Mouse (Mus musculus): ENCODE results near the gene Tirap. TPM values are rescaled to one million over a fixed set of nuclear protein-coding genes. Genes with fewer than 3 reads are reported as not detected.

Tirap gene
- polyA plus RNA-seq (2015; fragmentation: Nextera tagmentation; extraction: Ambion mirVana) = 14.2 and 14.9 TPM in 2 replicates

GRCm38 (mm10) chr9:35199772-35200471 is at the start of gene Tirap, which contains the start of gene Srpr:
Gene Tirap, minus strand, starts transcription at chr9:35200291.
Gene Srpr, plus strand, starts transcription at chr9:35200175.
- Histone ChIP-seq H3K4me1 (ENCODE audit: control insufficient read depth, insufficient read depth, low read length) (0 out of 2 replicates have a peak, but pooled peaks cover 9% of the 10 kb centered on the region), H3K27ac (ENCODE audit: low read length) (peak within 1 kb of the TSS; percentile 53), H3K36me3 (ENCODE audit: control insufficient read depth, insufficient read depth, low read length) (no peaks in the 10 kb centered on the region; the same call in 1 of the 2 replicates), H3K27me3 (ENCODE audit: control insufficient read depth, insufficient read depth, low read length) (no peaks in the 10 kb centered on the region), H3K4me2 (ENCODE audit: low read depth, low read length) (peak within 1 kb of the TSS; percentile 63), H3K9ac (ENCODE audit: low read length) (peak within 1 kb of the TSS; percentile 77), H3K9me3 (replicated peaks; ENCODE audit: control insufficient read depth, low read length) (no peaks in the 10 kb centered on the region), H3K4me3 (replicated peaks; ENCODE audit: low read length) (peak within 1 kb of the TSS; percentile 58)
- under 1% methylated on average over 44 of the region's 44 CpGs for WGBS
- peak; percentile 93 for ATAC-seq (ENCODE audit: insufficient read depth, low FRiP score)

GRCm38 (mm10) chr9:35249476-35249875 is 49.4 kb upstream of the Tirap start:
- no peak for ATAC-seq (ENCODE audit: insufficient read depth, low FRiP score)
- no peak overlapping the region for H3K27ac ChIP-seq (ENCODE audit: low read length)
- no peaks in the 10 kb centered on the region for H3K27me3 ChIP-seq (ENCODE audit: control insufficient read depth, insufficient read depth, low read length)
- no peak overlapping the region for H3K4me2 ChIP-seq (ENCODE audit: low read depth, low read length)
- H3K9me3 ChIP-seq (replicated peaks; ENCODE audit: control insufficient read depth, low read length) = no peaks in the 10 kb centered on the region
- H3K9ac ChIP-seq (ENCODE audit: low read length) = no peak overlapping the region
- H3K4me1 ChIP-seq (ENCODE audit: control insufficient read depth, insufficient read depth, low read length) = 0 out of 2 replicates have a peak, but pooled peaks cover 2% of the 10 kb centered on the region
- no peak overlapping the region for H3K4me3 ChIP-seq (replicated peaks; ENCODE audit: low read length)
- no peaks in the 10 kb centered on the region for H3K36me3 ChIP-seq (ENCODE audit: control insufficient read depth, insufficient read depth, low read length)

- Histone ChIP-seq H3K9me3 (replicated peaks; ENCODE audit: control insufficient read depth, low read length) (no peaks in the 10 kb centered on the region), H3K27me3 (ENCODE audit: control insufficient read depth, insufficient read depth, low read length) (no peaks in the 10 kb centered on the region), H3K4me3 (replicated peaks; ENCODE audit: low read length) (no peak overlapping the region), H3K9ac (ENCODE audit: low read length) (no peak overlapping the region), H3K4me1 (ENCODE audit: control insufficient read depth, insufficient read depth, low read length) (0 out of 2 replicates have a peak, but pooled peaks cover 2% of the 10 kb centered on the region), H3K36me3 (ENCODE audit: control insufficient read depth, insufficient read depth, low read length) (no peaks in the 10 kb centered on the region), H3K4me2 (ENCODE audit: low read depth, low read length) (no peak overlapping the region), H3K27ac (ENCODE audit: low read length) (peak overlapping the region; percentile 23; the same call in 1 of the 2 replicates)
- 73% methylated on average over 2 of the region's 2 CpGs for WGBS
- ATAC-seq (ENCODE audit: insufficient read depth, low FRiP score) = no peak
Measured at GRCm38 (mm10) chr9:35247405-35247804, 47.3 kb upstream of the Tirap start.

DNA sequence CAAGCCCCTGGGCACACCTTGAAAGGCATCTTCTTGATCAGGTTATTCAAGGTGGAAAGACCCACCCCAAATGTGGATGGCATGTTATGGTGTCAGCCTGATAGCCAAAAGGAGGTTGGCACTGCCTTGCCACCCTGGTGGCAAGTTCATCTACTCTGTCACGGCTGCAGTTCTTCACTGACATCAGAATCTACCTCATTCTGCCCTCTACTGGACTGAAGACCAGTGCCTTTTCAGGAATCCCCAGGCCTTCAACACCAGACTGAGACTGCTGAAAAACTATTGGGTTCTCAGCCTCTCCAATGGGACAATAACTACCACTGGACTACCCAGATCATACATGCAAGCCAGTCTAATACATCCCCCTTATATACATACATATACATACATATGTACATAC is 39.6 kb upstream of the Tirap start:
- H3K27ac ChIP-seq (ENCODE audit: low read length) = no peak overlapping the region
- no peak overlapping the region for H3K4me3 ChIP-seq (replicated peaks; ENCODE audit: low read length)
- H3K36me3 ChIP-seq (ENCODE audit: control insufficient read depth, insufficient read depth, low read length) = no peaks in the 10 kb centered on the region
- H3K4me2 ChIP-seq (ENCODE audit: low read depth, low read length) = no peak overlapping the region
- no peaks in the 10 kb centered on the region for H3K9me3 ChIP-seq (replicated peaks; ENCODE audit: control insufficient read depth, low read length)
- 0 out of 2 replicates have a peak, but pooled peaks cover 3% of the 10 kb centered on the region for H3K4me1 ChIP-seq (ENCODE audit: control insufficient read depth, insufficient read depth, low read length)
- WGBS = 72% methylated on average over 1 of the region's 1 CpGs
- no peak for ATAC-seq (ENCODE audit: insufficient read depth, low FRiP score)
- H3K9ac ChIP-seq (ENCODE audit: low read length) = no peak overlapping the region
- H3K27me3 ChIP-seq (ENCODE audit: control insufficient read depth, insufficient read depth, low read length) = no peaks in the 10 kb centered on the region

GRCm38 (mm10) chr9:35238915-35239571 is 39.0 kb upstream of the Tirap start:
- Histone ChIP-seq H3K9me3 (replicated peaks; ENCODE audit: control insufficient read depth, low read length) (no peaks in the 10 kb centered on the region), H3K4me2 (ENCODE audit: low read depth, low read length) (no peak overlapping the region), H3K27me3 (ENCODE audit: control insufficient read depth, insufficient read depth, low read length) (no peaks in the 10 kb centered on the region), H3K4me1 (ENCODE audit: control insufficient read depth, insufficient read depth, low read length) (0 out of 2 replicates have a peak, but pooled peaks cover 3% of the 10 kb centered on the region), H3K36me3 (ENCODE audit: control insufficient read depth, insufficient read depth, low read length) (no peaks in the 10 kb centered on the region), H3K4me3 (replicated peaks; ENCODE audit: low read length) (no peak overlapping the region), H3K9ac (ENCODE audit: low read length) (no peak overlapping the region), H3K27ac (ENCODE audit: low read length) (no peak overlapping the region)
- WGBS = 64% methylated on average over 6 of the region's 6 CpGs
- ATAC-seq (ENCODE audit: insufficient read depth, low FRiP score) = no peak

- no peaks in the 10 kb centered on the region for H3K9me3 ChIP-seq (replicated peaks; ENCODE audit: control insufficient read depth, low read length)
- no peak overlapping the region for H3K9ac ChIP-seq (ENCODE audit: low read length)
- no peak overlapping the region for H3K4me2 ChIP-seq (ENCODE audit: low read depth, low read length)
- H3K4me3 ChIP-seq (replicated peaks; ENCODE audit: low read length) = no peak overlapping the region
- ATAC-seq (ENCODE audit: insufficient read depth, low FRiP score) = no peak
- H3K27ac ChIP-seq (ENCODE audit: low read length) = no peak overlapping the region
- H3K27me3 ChIP-seq (ENCODE audit: control insufficient read depth, insufficient read depth, low read length) = no peaks in the 10 kb centered on the region
- no peaks in the 10 kb centered on the region for H3K36me3 ChIP-seq (ENCODE audit: control insufficient read depth, insufficient read depth, low read length)
- 0 out of 2 replicates have a peak, but pooled peaks cover 3% of the 10 kb centered on the region for H3K4me1 ChIP-seq (ENCODE audit: control insufficient read depth, insufficient read depth, low read length)
- WGBS = 100% methylated on average over 1 of the region's 1 CpGs
Measured at GRCm38 (mm10) chr9:35238371-35238770, 38.3 kb upstream of the Tirap start.

- H3K36me3 ChIP-seq (ENCODE audit: control insufficient read depth, insufficient read depth, low read length) = peaks cover 4% of the 10 kb centered on the region; the same call in 1 of the 2 replicates
- no peak overlapping the region for H3K4me2 ChIP-seq (ENCODE audit: low read depth, low read length)
- WGBS = 68% methylated on average over 3 of the region's 3 CpGs
- ATAC-seq (ENCODE audit: insufficient read depth, low FRiP score) = no peak
- H3K4me3 ChIP-seq (replicated peaks; ENCODE audit: low read length) = no peak overlapping the region
- H3K9me3 ChIP-seq (replicated peaks; ENCODE audit: control insufficient read depth, low read length) = no peaks in the 10 kb centered on the region
- H3K27me3 ChIP-seq (ENCODE audit: control insufficient read depth, insufficient read depth, low read length) = no peaks in the 10 kb centered on the region
- H3K4me1 ChIP-seq (ENCODE audit: control insufficient read depth, insufficient read depth, low read length) = 0 out of 2 replicates have a peak, but pooled peaks cover 3% of the 10 kb centered on the region
- H3K9ac ChIP-seq (ENCODE audit: low read length) = no peak overlapping the region
- H3K27ac ChIP-seq (ENCODE audit: low read length) = no peak overlapping the region
Measured at GRCm38 (mm10) chr9:35235996-35236395, 35.9 kb upstream of the Tirap start.

GRCm38 (mm10) chr9:35228671-35229070 is 28.6 kb upstream of the Tirap start:
- Histone ChIP-seq H3K9ac (ENCODE audit: low read length) (no peak overlapping the region), H3K4me2 (ENCODE audit: low read depth, low read length) (no peak overlapping the region), H3K36me3 (ENCODE audit: control insufficient read depth, insufficient read depth, low read length) (peaks cover 8% of the 10 kb centered on the region), H3K4me3 (replicated peaks; ENCODE audit: low read length) (no peak overlapping the region), H3K9me3 (replicated peaks; ENCODE audit: control insufficient read depth, low read length) (no peaks in the 10 kb centered on the region), H3K4me1 (ENCODE audit: control insufficient read depth, insufficient read depth, low read length) (no peaks in the 10 kb centered on the region), H3K27ac (ENCODE audit: low read length) (no peak overlapping the region), H3K27me3 (ENCODE audit: control insufficient read depth, insufficient read depth, low read length) (no peaks in the 10 kb centered on the region)
- no peak for ATAC-seq (ENCODE audit: insufficient read depth, low FRiP score)
- WGBS = 83% methylated on average over 3 of the region's 3 CpGs

DNA sequence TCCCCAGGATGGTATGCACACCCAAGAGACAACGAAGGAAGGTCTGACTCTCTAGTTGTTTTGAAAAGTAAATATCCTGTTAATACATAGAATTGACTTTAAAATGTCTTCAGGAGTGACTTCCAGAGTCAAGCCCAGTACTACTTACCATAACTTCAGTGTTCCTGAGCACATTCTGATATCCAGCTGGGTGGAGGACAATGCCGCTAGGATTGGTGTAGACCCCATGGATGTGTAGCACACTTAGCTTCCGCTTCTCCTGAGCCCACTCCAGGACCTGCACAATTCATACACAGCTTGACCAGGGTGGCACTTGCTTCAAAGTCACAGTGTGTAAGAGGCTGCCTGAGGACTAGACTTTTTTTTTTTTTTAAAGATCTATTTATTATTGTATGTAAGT is 23.4 kb upstream of the Tirap start:
- H3K4me2 ChIP-seq (ENCODE audit: low read depth, low read length) = no peak overlapping the region
- H3K4me1 ChIP-seq (ENCODE audit: control insufficient read depth, insufficient read depth, low read length) = no peaks in the 10 kb centered on the region
- no peaks in the 10 kb centered on the region for H3K9me3 ChIP-seq (replicated peaks; ENCODE audit: control insufficient read depth, low read length)
- H3K27ac ChIP-seq (ENCODE audit: low read length) = no peak overlapping the region
- no peak overlapping the region for H3K4me3 ChIP-seq (replicated peaks; ENCODE audit: low read length)
- no peaks in the 10 kb centered on the region for H3K27me3 ChIP-seq (ENCODE audit: control insufficient read depth, insufficient read depth, low read length)
- H3K36me3 ChIP-seq (ENCODE audit: control insufficient read depth, insufficient read depth, low read length) = peaks cover 8% of the 10 kb centered on the region
- WGBS = 97% methylated on average over 3 of the region's 3 CpGs
- no peak overlapping the region for H3K9ac ChIP-seq (ENCODE audit: low read length)
- ATAC-seq (ENCODE audit: insufficient read depth, low FRiP score) = no peak

All from stomach, embryonic 16.5 days (tissue).